Mouse (Mus musculus) adrenal gland, postnatal 10 days (tissue): ENCODE data around the gene Igsf3. TPM values are rescaled to one million over a fixed set of nuclear protein-coding genes. Genes with fewer than 3 reads are reported as not detected.
"Not testable (repeated sequence)": the region's sequence is repeated elsewhere in the genome, so short reads cannot be mapped to it uniquely, and the experiment has no call there.

Experiments
- DNase-seq: peaks from one replicate; pipeline ENCODE4 v3.0.0; 2021; ENCODE audit warnings: mixed read lengths
- total RNA-seq, 2 experiments: library from RNA; stranded (reverse); gene quantifications; 2 replicates each; pipeline ENCODE4 v1.2.3; 2021

The Igsf3 gene
- total RNA-seq, 2 experiments from 2014 or later: 8.1 to 10.1 TPM

GRCm38 (mm10) chr3:101404620-101405415, 27.9 kb downstream of the Igsf3 start:
- no peak for DNase-seq

- DNase-seq: no peak
Measured at GRCm38 (mm10) chr3:101405495-101405894, 28.6 kb downstream of the Igsf3 start.

- DNase-seq: no peak
Measured at GRCm38 (mm10) chr3:101406097-101406496, 29.2 kb downstream of the Igsf3 start.

GRCm38 (mm10) chr3:101407568-101407967, 30.7 kb downstream of the Igsf3 start:
- DNase-seq: no peak

DNA sequence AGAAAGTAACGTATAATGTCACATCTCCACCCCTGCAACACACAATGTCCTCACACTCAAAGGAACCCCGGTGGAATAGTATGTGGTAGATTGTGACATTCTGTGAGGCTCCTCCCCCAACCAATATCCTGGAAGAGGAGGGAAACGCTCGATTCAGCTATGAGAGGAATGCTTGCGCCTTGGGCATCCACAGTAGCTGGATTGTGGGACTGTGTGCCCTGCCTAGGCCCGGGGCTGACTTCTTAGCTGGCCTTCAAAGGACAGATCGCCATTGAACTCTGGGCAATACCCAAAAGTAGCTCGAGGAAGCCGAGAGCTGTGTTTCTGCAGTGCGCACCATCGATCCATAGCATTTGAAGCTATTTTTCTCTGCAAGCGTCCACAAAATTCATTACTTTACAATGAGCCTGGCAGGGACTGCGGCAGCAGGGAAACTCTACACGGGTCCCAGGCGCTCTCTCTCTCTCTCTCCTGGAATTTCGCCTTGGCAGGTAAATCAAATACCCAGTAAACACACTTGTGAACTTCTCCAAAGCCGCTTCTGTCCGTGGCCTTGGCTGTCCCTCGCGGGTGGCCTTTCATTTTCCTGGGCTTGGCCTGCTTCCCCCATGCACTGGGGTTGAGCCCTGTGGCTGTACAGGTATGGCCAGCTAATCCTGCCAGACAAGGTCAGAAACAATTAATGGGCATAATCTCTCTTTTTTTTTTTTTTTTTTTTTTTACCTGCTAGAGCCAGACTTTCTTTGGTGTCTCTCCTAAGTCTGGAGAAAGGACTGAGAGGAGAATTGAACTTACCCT, 32.3 kb downstream of the Igsf3 start:
- DNase-seq: no peak

GRCm38 (mm10) chr3:101410202-101410601, 33.3 kb downstream of the Igsf3 start:
- DNase-seq: no peak

GRCm38 (mm10) chr3:101410745-101411144, 33.9 kb downstream of the Igsf3 start:
- DNase-seq: no peak

- no peak for DNase-seq
Measured at GRCm38 (mm10) chr3:101411626-101412025, 34.7 kb downstream of the Igsf3 start.

DNA sequence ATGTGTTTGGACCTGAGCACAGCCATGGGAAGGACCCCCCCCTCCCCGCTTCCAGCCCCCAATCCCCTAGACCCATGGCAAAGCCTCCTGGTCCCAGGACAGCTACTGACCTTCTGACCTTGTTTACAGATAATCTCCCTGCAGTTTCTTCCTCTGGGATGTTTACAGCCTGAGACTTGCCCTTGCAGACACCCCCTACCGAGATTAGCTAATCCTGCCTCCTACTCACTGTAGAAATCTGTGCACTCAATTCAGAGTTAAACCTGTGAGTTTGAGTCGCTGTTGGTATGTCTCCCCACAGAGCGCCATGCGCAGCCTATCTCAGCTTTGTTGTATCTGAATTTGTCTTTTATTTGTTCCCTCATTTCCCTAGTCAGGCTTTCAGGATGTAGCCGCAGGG, 35.2 kb downstream of the Igsf3 start:
- no peak for DNase-seq

DNA sequence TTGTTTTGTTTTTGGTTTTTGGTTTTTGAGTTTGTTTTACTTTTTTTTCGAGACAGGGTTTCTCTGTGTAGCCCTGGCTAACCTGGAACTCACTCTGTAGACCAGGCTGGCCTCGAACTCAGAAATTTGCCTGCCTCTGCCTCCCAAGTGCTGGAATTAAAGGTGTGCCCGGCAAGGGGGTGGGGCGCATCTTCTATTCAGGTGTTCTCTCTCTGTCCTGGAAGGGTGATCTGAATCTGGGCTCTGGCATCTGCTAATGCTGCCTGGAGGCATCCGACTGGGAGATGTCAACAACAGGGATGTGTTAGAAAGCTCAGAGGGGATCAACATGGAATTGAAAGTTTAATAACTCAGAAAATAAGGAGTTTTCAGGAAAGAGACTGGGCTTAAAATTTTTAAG, 36.1 kb downstream of the Igsf3 start:
- DNase-seq: not testable (repeated sequence)

- DNase-seq: no peak
Measured at GRCm38 (mm10) chr3:101418740-101419652, 42.1 kb downstream of the Igsf3 start.

- DNase-seq: no peak
Measured at GRCm38 (mm10) chr3:101419653-101419994, 42.7 kb downstream of the Igsf3 start.

GRCm38 (mm10) chr3:101423188-101423587, 46.3 kb downstream of the Igsf3 start:
- no peak for DNase-seq

DNA sequence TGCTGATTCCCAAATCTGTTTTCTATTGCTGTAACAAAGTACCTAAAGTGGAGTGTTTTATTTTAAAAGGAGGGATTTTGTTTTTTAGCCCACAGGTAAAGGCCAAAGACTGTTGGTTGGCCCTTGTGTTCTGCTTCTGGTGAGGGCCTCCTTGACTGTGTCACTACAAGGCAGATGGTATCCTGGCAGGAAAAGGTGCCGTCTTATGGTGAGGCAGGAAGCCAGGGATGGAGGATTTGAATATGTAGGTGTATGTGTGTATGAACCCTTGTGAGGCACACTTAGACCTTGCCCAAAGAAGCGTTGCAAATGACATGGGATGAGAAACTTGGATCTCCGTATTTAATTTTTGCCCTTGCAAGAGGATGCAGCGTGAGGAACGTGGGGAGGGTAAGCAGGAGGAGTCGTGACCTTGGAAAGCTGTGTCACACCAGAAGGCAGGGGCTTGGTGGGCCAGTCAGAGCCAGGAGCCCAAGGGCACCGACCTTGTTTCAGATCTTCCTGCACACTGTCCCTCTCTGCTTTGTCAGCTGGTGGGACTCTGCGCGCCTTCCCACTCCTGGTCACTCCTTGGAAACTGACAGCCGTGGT, 47.5 kb downstream of the Igsf3 start:
- peak; percentile 32 for DNase-seq

- no peak for DNase-seq
Measured at GRCm38 (mm10) chr3:101429982-101430754, 53.3 kb downstream of the Igsf3 start.

DNA sequence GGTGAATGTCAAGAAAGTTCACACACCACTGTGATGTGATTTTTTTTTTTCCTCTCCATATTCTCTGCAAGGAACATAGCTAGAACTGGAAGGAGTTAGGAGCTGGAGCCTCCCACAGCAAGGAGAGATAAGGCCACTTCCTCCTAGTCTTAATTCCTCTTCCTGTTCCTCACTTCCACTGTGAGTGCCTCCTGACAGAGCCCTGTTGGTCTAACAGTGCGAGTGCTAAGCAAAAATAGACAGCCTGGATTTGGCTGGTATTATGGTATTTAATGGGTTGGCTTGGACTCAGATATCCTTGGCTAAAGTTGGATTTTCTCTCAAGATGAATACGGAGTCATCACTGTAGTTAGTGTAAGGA, 53.9 kb downstream of the Igsf3 start:
- DNase-seq: no peak

DNA sequence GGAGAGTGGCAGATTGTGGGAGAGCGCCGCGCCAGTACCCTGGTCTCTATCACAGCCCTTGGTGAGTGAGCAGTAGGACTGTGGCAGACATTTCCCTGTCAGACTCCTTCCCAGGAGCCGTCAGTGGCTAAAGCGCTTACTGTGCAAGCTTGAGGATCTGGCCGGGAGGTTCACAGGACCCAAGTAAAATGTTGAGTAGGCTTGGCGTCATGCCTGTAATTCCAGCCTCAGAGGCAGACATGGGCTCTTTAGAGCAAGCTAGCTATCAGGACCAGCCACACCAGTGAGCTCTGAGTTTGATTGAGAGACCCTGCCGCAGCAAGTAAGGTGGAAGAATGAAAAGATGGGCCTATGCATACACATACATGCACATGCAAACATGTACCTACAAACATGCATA, 58.8 kb downstream of the Igsf3 start:
- no peak for DNase-seq

GRCm38 (mm10) chr3:101436469-101436868, 59.6 kb downstream of the Igsf3 start:
- DNase-seq: no peak

DNA sequence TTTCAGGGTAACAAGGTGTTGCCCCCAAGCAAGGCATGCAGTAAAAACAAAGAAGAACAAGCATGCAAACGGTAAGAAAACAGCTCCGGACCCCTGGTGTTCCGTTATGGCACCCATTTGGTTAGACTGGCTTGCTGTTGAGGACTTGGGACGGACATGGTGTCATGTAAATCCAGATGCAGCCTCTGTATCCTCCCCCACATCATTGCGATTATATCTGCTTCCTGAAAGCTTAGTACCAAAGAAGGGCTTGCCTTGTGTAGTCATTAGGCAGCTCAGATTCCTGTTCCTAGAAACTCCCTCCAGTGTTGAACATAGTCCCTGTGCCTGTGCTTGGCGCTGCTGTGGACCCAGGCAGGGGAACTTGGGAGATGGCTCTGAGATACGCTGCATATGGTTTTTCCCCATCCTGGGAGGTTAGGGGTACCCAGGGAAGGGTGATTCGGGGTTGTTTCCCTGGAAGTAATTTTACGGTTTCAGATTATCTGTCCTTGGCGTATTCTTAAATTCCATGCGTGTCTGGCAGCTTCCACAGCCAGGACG, 60.2 kb downstream of the Igsf3 start:
- DNase-seq: no peak

- DNase-seq: no peak
Measured at GRCm38 (mm10) chr3:101443265-101443881, 66.5 kb downstream of the Igsf3 start.

DNA sequence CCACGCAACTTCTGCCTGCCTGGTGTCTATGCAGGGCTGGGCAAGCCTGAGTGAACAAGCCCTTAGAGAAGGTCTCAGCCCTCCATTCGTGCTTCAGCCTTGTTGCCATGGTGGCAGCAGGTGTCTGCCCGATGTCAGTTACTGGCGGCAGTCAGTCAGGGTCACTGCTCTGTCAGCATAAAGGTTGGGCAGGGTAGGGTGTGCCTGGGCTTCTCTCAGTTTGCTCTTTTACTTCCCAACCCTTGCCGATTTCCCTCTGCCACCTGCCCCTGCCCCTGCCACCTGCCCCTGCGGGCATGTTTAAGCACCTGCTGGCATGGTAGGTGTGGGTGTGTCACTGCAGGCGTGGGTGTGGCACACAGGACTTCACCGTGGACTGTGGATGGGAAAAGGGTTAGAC, 67.6 kb downstream of the Igsf3 start:
- no peak for DNase-seq
